Mouse (Mus musculus) CD4-positive, CD25-positive, alpha-beta regulatory T cell, adult 2 months (primary cell): ENCODE measurements around the gene 1520401A03Rik.

Experiments used
- DNase-seq: peaks from one replicate; pipeline ENCODE4 v3.0.0-alpha.2; 2012; ENCODE audit warnings: low read depth, low spot score

The 1520401A03Rik gene

DNA sequence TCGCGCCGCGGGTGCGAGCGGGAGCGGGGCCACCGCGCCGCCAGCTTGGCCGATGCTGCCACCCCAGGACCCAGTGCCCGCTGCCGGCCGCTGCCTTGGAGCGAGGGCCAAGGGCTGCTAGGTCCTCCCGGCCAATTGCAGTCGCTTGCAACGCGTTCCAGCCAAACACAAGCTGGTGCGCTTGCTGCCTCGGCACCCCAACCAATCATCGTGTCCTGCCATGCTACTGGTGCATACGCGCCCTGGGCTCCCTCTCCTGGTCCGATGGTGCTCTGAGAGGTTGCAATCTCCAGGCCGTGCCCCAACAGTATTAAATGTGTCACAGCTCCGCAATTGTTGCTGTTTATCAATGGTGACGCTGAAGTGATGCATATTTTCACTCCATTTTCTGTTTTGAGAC is 22.5 kb downstream of the 1520401A03Rik start:
- peak; percentile 85 for DNase-seq

DNA sequence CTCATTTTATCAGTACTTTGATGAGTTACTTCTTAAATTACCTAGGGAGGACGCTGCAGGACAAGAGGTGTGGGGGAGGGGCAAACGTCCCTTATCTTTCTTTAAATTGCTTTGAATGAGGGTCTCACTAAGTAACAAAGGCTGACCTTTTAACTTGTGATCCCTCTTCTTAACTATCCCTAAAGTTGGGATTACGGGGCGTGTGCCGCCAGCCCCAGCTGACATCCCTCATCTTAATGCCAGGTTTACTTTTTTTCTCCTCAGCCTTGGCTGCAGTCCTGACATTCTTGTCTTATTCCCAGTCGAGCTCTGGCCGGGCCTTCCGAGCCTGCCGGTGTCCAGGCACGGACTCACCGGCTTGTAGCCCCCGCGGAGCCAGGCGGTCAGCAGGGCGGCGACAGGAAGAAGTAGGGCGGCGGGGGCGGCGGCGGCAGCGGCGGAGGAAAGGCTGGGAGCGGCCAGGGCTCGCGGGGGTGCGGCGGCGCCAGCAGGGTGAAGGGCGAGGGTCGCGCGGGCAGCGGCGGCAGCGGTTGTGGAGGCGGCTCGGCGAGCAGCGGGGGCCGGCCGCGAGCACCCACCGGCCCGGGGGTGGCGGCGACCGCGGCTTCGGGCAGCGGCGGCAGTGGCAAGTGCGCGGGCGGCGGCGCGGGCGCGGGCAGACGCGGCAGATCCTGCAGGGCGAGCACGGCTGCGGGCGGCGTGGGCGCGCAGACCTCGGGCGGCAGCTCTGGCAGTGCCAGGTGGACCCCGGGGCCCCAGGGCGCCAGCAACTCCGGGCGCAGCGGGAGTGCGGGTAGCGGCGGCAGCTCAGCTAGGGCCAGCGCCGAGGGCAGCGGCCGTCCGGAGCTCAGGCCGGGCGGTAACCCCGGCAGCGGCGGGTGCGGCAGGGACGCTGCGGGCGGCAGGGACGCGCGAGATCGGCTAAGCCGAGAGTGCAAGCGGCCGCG is 23.2 kb downstream of the 1520401A03Rik start:
- peak; percentile 36 for DNase-seq

- DNase-seq: no peak
Observed at GRCm38 (mm10) chr17:23695801-23696200, 26.8 kb downstream of the 1520401A03Rik start.

GRCm38 (mm10) chr17:23694491-23694890 is 28.1 kb downstream of the 1520401A03Rik start:
- DNase-seq: no peak

DNA sequence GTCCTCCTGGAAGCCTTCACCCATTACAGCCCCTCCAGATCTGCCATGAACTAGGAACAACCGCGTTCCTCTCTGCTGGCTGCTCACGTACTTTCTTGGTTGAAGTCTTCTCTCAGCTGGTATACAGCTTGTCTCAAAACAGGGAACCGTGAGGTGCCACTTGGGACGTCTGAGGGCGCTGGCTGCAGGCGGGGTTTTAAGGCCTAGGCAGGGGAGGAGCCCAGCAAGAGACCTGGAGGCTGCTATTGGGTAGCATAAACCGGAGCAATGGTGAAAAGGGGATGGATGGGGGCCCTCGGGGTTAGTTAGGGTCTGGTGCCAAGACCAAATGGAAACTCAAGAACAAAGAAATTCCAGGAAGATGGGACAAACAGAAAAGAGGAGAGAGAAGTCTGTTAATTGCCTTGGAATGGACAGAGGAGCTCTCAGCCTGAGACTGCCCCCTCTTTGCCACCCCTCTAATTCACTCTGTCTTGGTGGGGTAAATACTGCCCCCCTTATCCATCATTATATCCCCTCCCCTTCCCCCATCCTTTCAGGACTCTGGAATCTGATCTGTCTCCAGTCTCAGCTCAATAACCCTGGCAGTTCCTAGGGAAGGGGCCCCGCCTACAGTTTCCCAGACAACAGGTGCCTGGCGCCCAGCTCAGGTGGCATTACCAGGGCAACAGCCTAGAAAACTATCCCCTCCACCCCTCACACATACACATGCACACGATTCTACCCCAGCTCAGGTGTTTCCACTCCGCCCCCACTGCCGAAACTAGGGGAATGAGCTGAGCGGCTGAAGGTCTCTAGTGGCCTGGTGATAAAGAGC is 38.5 kb downstream of the 1520401A03Rik start, which contains the start of gene Cldn9:
TSS of gene Cldn9 (minus strand) at position 171 of the 817 bp plus-strand sequence.
- DNase-seq: no peak

DNA sequence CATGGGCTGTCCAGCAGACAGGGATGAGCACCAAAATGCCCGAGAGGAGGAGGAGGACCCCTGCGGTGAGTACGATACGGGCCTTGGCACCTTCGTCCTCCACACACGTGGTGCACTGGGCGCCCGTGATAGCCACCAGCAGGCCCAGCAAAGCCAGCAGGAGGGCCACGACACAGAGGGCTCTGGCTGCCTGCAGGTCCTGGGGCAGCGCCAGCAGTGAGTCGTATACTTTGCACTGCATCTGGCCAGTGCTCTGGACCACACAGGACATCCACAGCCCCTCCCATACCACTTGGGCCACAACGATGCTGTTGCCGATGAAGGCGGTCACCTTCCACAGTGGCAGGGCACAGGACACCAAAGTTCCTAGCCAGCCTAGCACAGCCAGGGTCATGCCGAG is 39.4 kb downstream of the 1520401A03Rik start:
- DNase-seq: no peak

DNA sequence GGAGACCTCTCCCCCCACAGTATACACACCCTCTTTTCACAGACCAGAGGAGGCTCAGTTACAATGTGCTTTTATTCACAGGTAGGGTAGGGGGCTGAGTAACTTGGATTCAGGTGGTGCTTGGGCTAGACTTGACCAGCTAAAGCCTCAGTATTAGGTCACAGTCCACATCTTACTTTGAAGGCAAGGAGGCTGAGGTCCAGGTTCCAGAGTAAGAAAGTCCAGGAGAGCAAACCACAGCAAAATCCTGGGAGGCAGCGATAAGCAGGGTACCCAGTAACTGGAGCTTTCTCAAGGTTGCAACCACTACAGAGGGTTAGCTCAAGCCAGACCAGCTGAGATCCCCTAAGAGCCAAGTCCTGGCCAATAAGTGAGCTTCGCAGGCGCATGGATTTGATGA is 40.1 kb downstream of the 1520401A03Rik start:
- no peak for DNase-seq

DNA sequence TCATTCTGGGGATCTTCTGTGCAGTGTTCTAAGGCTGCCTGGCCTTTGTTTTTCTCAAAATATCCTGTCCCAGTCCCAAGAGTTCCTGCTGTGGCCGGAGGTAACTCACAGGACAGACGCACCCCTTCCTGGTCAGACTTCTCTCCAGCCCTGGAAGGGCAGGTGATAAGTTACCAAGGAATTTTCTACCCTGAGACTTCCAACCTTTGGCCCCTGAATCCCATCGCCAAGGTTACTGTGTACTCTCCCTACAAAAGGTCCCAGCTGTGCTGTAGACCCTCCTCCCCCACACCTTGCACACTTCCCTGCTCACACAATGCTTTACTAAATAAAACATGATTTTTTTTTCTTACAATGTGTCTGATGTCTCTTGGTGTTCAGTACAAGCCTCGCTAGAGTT is 40.5 kb downstream of the 1520401A03Rik start:
- DNase-seq: no peak

DNA sequence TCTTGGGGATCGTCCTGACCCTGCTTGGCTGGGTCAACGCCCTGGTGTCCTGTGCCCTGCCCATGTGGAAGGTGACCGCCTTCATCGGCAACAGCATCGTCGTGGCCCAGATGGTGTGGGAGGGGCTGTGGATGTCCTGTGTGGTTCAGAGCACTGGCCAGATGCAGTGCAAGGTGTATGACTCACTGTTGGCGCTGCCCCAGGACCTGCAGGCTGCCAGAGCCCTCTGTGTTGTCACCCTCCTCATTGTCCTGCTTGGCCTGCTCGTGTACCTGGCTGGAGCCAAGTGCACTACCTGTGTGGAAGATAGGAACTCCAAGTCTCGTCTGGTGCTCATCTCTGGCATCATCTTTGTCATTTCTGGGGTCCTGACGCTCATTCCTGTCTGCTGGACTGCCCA is 41.5 kb downstream of the 1520401A03Rik start:
- no peak for DNase-seq

- DNase-seq: no peak
Observed at GRCm38 (mm10) chr17:23680336-23680735, 42.2 kb downstream of the 1520401A03Rik start.

DNA sequence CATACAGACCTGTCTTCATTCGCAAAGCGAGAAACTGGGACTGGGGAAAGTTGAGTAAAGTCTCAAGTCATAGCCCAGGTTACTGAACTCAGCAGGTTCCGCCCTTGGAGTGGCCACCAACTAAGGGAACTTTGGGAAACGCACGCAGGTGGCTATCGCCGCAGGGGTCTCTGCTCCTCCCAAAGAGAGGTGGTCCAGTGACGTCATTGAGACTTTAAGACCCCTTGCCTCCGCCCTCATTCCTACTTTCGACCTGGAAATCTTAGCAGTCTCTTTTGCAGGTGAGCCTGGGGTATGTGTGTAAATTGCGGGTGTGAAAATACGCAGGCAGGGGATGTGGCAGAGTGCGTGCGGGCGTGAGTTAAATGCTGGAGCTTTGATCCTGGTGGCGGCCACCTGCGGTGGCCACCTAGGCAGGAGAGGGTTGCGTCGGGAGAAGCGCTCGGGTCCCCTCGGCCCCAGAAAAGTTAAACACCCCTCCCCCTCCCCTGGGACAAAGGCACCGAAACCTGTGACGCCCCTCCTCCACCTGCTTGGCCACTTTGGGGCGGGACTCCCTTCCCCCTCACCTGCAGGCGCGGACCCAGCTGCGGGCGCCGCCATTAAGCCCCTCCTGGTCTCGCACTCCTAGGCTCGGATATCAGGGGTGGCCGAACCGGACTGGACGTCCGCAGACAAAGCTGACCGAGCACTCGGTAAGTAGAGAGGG is 43.3 kb downstream of the 1520401A03Rik start, which contains the start of gene Cldn6:
TSS of gene Cldn6 (plus strand) at position 123 of the 709 bp plus-strand sequence.
- DNase-seq: no peak

DNA sequence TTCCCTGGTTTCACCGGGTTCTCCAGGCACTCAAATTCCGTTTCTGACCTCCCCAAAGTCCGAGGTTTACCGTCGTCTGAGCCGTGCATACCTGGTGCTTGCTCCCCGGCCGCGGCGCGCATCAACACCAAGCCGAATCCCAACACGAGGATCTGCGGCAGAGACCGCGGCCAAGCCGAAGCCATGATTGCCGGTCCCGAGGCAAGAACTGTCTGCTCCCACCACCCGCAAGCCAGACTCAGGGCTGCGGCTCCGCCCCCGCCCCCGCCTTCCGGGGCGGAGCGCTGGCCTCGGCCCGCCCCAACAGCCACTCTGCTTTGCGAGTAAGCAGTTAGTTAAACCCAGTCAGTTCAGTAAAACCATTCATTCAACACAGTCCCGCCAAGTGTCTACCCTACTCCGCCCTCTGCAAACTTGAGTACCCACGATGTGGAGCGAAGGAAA is 45.3 kb downstream of the 1520401A03Rik start, which contains the start of gene Tnfrsf12a:
TSS of gene Tnfrsf12a (minus strand) at position 233 of the 444 bp plus-strand sequence.
- peak; percentile 94 for DNase-seq

- DNase-seq: peak; percentile 57
Observed at GRCm38 (mm10) chr17:23676473-23677031, 46.0 kb downstream of the 1520401A03Rik start.

- DNase-seq: peak; percentile 55
Observed at GRCm38 (mm10) chr17:23675564-23676281, 46.9 kb downstream of the 1520401A03Rik start.

GRCm38 (mm10) chr17:23675127-23675526 is 47.5 kb downstream of the 1520401A03Rik start:
- no peak for DNase-seq

- DNase-seq: no peak
Observed at GRCm38 (mm10) chr17:23674271-23674952, 48.2 kb downstream of the 1520401A03Rik start.

DNA sequence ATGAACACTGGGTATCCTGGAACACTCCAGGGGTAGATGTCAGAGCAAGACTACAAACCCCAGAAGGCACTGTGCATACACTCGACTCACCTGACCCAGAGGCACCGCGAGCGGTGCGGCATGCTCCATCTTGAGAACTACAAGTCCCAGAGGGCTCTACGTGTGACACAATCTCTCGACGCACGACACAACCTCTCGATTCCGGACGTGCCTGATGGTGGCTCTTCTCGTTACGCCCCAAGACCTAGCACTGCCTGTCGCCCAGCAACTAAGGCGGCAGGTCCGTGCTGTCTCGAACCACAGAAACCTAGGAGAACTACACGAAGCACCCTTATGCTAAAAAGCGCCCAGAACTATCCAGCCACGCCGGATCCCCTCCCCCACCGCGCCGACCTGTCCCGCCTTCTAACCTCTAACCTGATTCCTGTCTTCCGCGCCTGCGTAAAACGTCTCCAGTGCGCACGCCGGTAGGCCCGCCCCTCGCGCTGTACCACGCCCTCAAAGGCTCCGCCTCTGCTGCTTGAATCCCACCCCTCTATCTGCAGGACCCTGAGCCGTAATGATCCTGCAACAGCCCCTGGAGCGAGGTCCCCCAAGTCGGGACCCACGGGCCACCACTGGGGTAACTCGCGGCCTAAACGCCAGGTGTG is 49.0 kb downstream of the 1520401A03Rik start, which contains the start of the genes Hcfc1r1 and Thoc6:
TSS of gene Hcfc1r1 (plus strand) at position 173 of the 650 bp plus-strand sequence.
TSS of gene Thoc6 (minus strand) at position 459 of the 650 bp plus-strand sequence.
- peak; percentile 96 for DNase-seq

GRCm38 (mm10) chr17:23672761-23673160 is 49.8 kb downstream of the 1520401A03Rik start:
- DNase-seq: no peak

DNA sequence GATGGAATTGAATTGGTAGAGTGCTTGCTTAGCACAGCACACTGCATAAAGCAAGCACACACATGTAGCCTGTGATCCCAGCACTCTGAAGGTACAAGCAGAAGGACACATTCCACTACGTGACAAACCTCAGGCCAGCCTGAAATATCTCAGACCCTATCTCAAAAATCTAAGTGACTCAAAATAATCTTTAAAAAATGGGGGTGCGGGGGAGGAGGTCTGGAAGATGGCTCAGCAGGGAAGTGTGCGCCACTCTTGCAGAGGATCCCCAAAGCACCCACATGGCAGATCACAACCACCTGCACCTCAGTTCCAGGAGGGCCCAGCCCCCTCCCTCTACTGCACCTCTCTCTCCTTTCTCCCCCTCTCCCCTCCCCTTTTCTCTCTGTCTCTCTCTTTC is 51.1 kb downstream of the 1520401A03Rik start:
- DNase-seq: no peak
